Mouse (Mus musculus) forebrain, embryonic 12.5 days (tissue): ENCODE results near the gene Rab23. TPM values are rescaled to one million over a fixed set of nuclear protein-coding genes. Genes with fewer than 3 reads are reported as not detected.
"Not testable (repeated sequence)": the region's sequence is repeated elsewhere in the genome, so short reads cannot be mapped to it uniquely, and the experiment has no call there.

Source experiments
- ATAC-seq: fragments of 200-750 bp; cut with Nextera tagmentation; 2 replicates; pipeline ENCODE4 v1.8.0; 2017; ENCODE audit warnings: moderate TSS enrichment; ENCODE audit not compliant: low FRiP score
- H3K27ac ChIP-seq: fragments of 300-500 bp; sonication (generic); 2 replicates; pipeline ENCODE4 v1.5.1; 2016; ENCODE audit warnings: mild to moderate bottlenecking
- H3K27me3 ChIP-seq: fragments of 300-500 bp; sonication (generic); 2 replicates; pipeline ENCODE4 v1.6.1; 2016; ENCODE audit warnings: mild to moderate bottlenecking
- H3K36me3 ChIP-seq: fragments of 300-500 bp; sonication (generic); replicated peaks from 2 replicates; pipeline ENCODE4 v1.6.1; 2016; ENCODE audit warnings: mild to moderate bottlenecking
- H3K4me1 ChIP-seq: fragments of 300-500 bp; sonication (generic); 2 replicates; pipeline ENCODE4 v1.6.1; 2016
- H3K4me2 ChIP-seq: fragments of 300-500 bp; sonication (generic); 2 replicates; pipeline ENCODE4 v1.6.1; 2016; ENCODE audit warnings: mild to moderate bottlenecking, moderate library complexity
- H3K4me3 ChIP-seq: fragments of 300-500 bp; sonication (generic); replicated peaks from 2 replicates; pipeline ENCODE4 v1.5.1; 2016; ENCODE audit warnings: mild to moderate bottlenecking
- H3K9ac ChIP-seq: fragments of 300-500 bp; sonication (generic); 2 replicates; pipeline ENCODE4 v1.6.1; 2016; ENCODE audit warnings: mild to moderate bottlenecking
- H3K9me3 ChIP-seq: fragments of 300-500 bp; sonication (generic); 2 replicates; pipeline ENCODE4 v1.6.1; 2016
- WGBS: fragments of 180-500 bp; shearing (Covaris S2); methylation state at CpG from one replicate; pipeline ENCODE4 v1.1.7; 2016; 5-methylcytosine and 5-hydroxymethylcytosine counted together
- polyA plus RNA-seq: library from polyadenylated mRNA; unstranded; fragments of >200 nt; fragmentation: Nextera tagmentation; extraction: Ambion mirVana; gene quantifications from 2 replicates; pipeline ENCODE4 v1.2.1, GENCODE M21; 2016

The Rab23 gene
- polyA plus RNA-seq, 1 experiment from 2014 or later, result 32.3 TPM

DNA sequence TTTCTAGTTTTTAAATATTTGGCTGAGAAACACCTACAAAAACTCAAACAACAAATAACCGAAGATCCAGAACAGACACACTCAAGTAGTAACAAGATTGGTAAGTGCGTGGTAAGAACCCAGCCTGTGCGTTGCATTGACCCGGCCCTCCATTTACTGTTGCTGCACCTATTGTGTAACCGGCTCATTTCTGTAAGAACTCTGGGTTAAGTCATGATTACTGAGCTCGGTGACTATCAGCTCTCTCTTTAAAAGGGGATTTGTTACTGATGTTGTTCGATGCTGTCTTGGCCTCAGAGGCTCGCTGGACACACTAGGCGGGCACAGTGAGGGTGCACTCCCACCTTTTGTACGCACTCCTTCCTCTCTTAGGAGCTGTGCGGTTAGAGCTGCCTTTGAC lies 18.6 kb downstream of the Rab23 start:
- Histone ChIP-seq H3K36me3 (peaks cover 71% of the 10 kb centered on the region), H3K9ac (no peak overlapping the region), H3K4me3 (no peak overlapping the region), H3K4me2 (no peak overlapping the region), H3K4me1 (no peaks in the 10 kb centered on the region), H3K9me3 (no peaks in the 10 kb centered on the region), H3K27me3 (no peaks in the 10 kb centered on the region), H3K27ac (no peak overlapping the region)
- no peak for ATAC-seq
- WGBS, result 87% methylated on average over 11 of the region's 11 CpGs

- Histone ChIP-seq H3K4me3 (no peak overlapping the region), H3K27me3 (no peaks in the 10 kb centered on the region), H3K4me2 (no peak overlapping the region), H3K9me3 (no peaks in the 10 kb centered on the region), H3K27ac (no peak overlapping the region), H3K36me3 (peaks cover 66% of the 10 kb centered on the region), H3K9ac (no peak overlapping the region), H3K4me1 (no peaks in the 10 kb centered on the region)
- ATAC-seq, result no peak; the same call in 1 of the 2 replicates
- WGBS, result 91% methylated on average over 11 of the region's 11 CpGs
These were observed 19.1 kb downstream of the Rab23 start for GRCm38 (mm10) chr1:33738681-33739278.

DNA sequence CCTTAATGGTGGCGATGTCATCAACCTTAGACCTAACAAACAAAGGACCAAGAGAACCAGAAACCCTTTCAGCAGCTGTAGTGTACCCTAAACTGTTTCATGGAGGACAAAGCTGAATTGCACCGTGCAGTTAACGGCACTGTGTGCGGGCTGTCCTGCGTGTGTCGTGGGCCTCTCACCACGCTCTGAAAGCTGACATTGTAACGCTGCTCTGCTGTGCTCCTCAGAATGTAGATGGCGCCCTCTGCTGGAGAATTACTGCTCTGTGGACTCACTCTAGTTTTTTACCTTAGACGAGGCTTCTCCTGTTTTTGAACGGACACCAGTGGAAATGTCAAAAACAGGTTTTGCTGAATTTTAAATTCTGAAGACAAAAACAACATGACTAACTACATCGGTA lies 19.6 kb downstream of the Rab23 start:
- H3K4me3 ChIP-seq, result no peak overlapping the region
- H3K27ac ChIP-seq, result no peak overlapping the region
- no peaks in the 10 kb centered on the region for H3K9me3 ChIP-seq
- no peaks in the 10 kb centered on the region for H3K27me3 ChIP-seq
- H3K4me1 ChIP-seq, result no peaks in the 10 kb centered on the region
- H3K36me3 ChIP-seq, result peaks cover 63% of the 10 kb centered on the region
- H3K4me2 ChIP-seq, result no peak overlapping the region
- H3K9ac ChIP-seq, result no peak overlapping the region
- ATAC-seq, result peak; percentile 80
- WGBS, result 35% methylated on average over 12 of the region's 12 CpGs

DNA sequence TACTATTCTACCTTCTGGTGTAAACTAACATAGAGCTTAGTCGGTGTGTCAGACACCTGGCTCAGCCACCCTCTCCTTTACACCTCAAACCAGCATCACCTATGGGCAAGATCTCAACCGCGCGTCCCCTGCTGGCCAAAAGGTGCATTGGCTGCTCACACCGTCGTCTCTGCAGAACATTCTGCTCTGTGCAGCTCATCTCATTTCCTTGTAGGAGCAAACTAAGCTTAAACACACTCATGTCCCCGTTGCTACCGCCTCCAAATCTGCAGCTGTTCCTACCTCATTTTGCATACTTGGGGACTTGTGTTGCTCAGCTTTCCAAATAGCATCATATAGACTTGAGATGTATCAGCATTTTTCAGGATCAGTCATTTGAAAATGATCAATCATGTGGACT lies 23.2 kb downstream of the Rab23 start:
- peaks cover 40% of the 10 kb centered on the region for H3K36me3 ChIP-seq
- H3K27ac ChIP-seq, result no peak overlapping the region
- no peaks in the 10 kb centered on the region for H3K4me1 ChIP-seq
- H3K27me3 ChIP-seq, result no peaks in the 10 kb centered on the region
- H3K9me3 ChIP-seq, result no peaks in the 10 kb centered on the region
- no peak overlapping the region for H3K9ac ChIP-seq
- no peak overlapping the region for H3K4me2 ChIP-seq
- ATAC-seq, result no peak
- H3K4me3 ChIP-seq, result no peak overlapping the region
- 24% methylated on average over 8 of the region's 8 CpGs for WGBS

- not testable (repeated sequence) for H3K27me3 ChIP-seq, H3K4me2 ChIP-seq, H3K4me1 ChIP-seq, H3K27ac ChIP-seq, H3K9me3 ChIP-seq, H3K9ac ChIP-seq, ATAC-seq, H3K4me3 ChIP-seq
- 95% methylated on average over 8 of the region's 9 CpGs for WGBS
- peaks cover 30% of the 10 kb centered on the region for H3K36me3 ChIP-seq
These were observed 25.1 kb downstream of the Rab23 start for GRCm38 (mm10) chr1:33744815-33745214.

- no peak overlapping the region for H3K4me2 ChIP-seq
- H3K27me3 ChIP-seq, result no peaks in the 10 kb centered on the region
- WGBS, result 93% methylated on average over 4 of the region's 4 CpGs
- no peak for ATAC-seq
- no peak overlapping the region for H3K4me3 ChIP-seq
- H3K4me1 ChIP-seq, result no peaks in the 10 kb centered on the region
- no peak overlapping the region for H3K9ac ChIP-seq
- peaks cover 22% of the 10 kb centered on the region; the same call in 1 of the 2 replicates for H3K36me3 ChIP-seq
- peaks cover 3% of the 10 kb centered on the region; the same call in 1 of the 2 replicates for H3K9me3 ChIP-seq
- H3K27ac ChIP-seq, result no peak overlapping the region
These were observed 26.2 kb downstream of the Rab23 start for GRCm38 (mm10) chr1:33745901-33746300.

GRCm38 (mm10) chr1:33749109-33749508 lies 29.4 kb downstream of the Rab23 start:
- H3K27me3 ChIP-seq, result no peaks in the 10 kb centered on the region
- H3K4me2 ChIP-seq, result no peak overlapping the region
- no peak overlapping the region for H3K9ac ChIP-seq
- peaks cover 13% of the 10 kb centered on the region; the same call in 1 of the 2 replicates for H3K36me3 ChIP-seq
- 96% methylated on average over 11 of the region's 11 CpGs for WGBS
- peaks cover 3% of the 10 kb centered on the region; the same call in 1 of the 2 replicates for H3K9me3 ChIP-seq
- no peak for ATAC-seq
- no peak overlapping the region for H3K4me3 ChIP-seq
- H3K27ac ChIP-seq, result no peak overlapping the region
- no peaks in the 10 kb centered on the region for H3K4me1 ChIP-seq

DNA sequence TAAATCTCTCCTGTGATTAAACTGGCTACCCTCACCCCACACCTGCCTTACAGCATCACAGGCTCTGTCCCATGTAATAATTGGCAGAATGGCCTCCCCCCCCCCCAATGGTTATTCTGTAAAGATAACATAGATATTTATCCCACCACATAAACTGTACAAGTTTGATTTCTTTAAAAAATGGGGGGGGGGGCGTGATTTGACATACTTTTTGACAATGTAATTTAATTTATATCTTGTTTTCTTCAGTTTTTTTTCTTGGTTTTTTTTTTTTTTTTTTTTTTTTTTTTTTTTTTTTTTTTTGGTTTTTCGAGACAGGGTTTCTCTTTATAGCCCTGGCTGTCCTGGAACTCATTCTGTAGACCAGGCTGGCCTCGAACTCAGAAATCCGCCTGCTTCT lies 30.0 kb downstream of the Rab23 start:
- not testable (repeated sequence) for H3K27ac ChIP-seq, H3K9me3 ChIP-seq, H3K4me2 ChIP-seq, H3K27me3 ChIP-seq, H3K4me1 ChIP-seq, ATAC-seq, H3K9ac ChIP-seq, H3K4me3 ChIP-seq
- 90% methylated on average over 3 of the region's 4 CpGs for WGBS
- H3K36me3 ChIP-seq, result peaks cover 13% of the 10 kb centered on the region; the same call in 1 of the 2 replicates

GRCm38 (mm10) chr1:33751283-33751682 lies 31.6 kb downstream of the Rab23 start:
- Histone ChIP-seq H3K36me3 (peaks cover 5% of the 10 kb centered on the region; the same call in 1 of the 2 replicates), H3K9me3 (peaks cover 3% of the 10 kb centered on the region; the same call in 1 of the 2 replicates), H3K9ac (no peak overlapping the region), H3K4me2 (no peak overlapping the region), H3K4me3 (no peak overlapping the region), H3K27ac (no peak overlapping the region), H3K4me1 (peaks cover 6% of the 10 kb centered on the region), H3K27me3 (no peaks in the 10 kb centered on the region)
- peak; percentile 70; the same call in 1 of the 2 replicates for ATAC-seq
- WGBS, result 74% methylated on average over 10 of the region's 10 CpGs

DNA sequence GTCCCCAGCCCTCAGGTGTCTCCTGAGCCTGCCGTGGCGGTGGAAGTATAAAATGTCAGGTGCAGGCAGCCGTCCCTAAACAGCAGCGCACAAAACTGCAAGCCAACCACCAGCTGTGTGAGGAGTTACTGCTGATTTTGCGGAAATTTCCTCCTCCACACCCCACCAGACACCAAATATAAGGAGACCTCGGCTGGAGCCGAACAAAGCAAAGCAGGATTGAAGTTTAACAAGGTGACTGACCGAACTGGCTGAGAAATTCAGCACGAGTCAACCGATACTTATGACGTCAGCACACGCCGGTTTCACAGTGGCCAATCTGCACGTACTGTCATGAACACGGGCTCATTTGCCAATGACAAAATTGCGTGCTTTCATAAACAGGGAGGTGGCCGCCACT lies 34.4 kb downstream of the Rab23 start:
- Histone ChIP-seq H3K36me3 (no peaks in the 10 kb centered on the region), H3K9ac (no peak overlapping the region), H3K9me3 (peaks cover 2% of the 10 kb centered on the region; the same call in 1 of the 2 replicates), H3K4me1 (peaks cover 18% of the 10 kb centered on the region), H3K4me3 (no peak overlapping the region), H3K4me2 (no peak overlapping the region), H3K27me3 (no peaks in the 10 kb centered on the region), H3K27ac (no peak overlapping the region)
- no peak for ATAC-seq
- WGBS, result 93% methylated on average over 17 of the region's 17 CpGs

DNA sequence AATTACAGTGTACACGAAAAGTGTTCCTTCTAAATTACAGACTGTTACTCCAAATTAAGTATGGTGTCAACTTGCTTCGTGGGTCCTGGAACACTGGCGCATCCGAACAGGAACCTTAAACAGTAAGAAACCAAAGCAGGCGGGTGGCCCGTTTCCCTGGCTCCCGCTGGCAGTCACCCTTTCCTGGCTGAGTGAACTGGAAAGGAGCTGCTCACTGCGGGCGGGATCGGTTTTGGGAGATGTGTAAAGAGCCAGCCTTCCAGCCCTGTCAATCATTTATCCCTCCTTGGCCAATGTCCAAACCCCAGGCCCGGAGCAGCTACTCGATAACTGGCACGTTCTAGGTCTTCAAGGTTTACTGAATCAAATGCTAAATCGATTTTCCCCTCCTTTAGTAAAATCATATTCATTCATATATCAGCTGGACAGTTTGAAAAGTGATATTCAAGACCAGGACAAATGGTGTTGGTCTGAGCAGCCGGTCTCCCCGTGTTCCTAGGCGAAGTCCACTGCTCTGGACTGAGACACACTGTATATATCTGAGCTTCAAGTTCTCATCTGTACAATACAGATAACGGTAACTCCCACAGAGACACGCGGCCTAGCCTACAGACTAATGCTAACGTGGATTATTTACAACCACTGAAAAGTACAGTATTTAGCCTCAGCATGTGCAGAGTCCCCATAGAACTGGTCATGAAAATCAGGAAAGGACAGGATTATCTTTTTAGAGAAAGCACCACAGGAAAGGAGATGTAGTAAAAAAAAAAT lies 35.5 kb downstream of the Rab23 start:
- H3K9ac ChIP-seq, result no peak overlapping the region

GRCm38 (mm10) chr1:33755799-33756198 lies 36.1 kb downstream of the Rab23 start:
- Histone ChIP-seq H3K36me3 (peaks cover 5% of the 10 kb centered on the region; the same call in 1 of the 2 replicates), H3K4me2 (peak overlapping the region; percentile 86), H3K27me3 (no peaks in the 10 kb centered on the region), H3K4me3 (no peak overlapping the region), H3K4me1 (peaks cover 18% of the 10 kb centered on the region), H3K9ac (no peak overlapping the region), H3K27ac (no peak overlapping the region), H3K9me3 (no peaks in the 10 kb centered on the region)
- no peak for ATAC-seq
- 83% methylated on average over 7 of the region's 7 CpGs for WGBS

More for the DNA sequence above, 35.5 kb downstream of the Rab23 start:
- Histone ChIP-seq H3K27ac (no peak overlapping the region), H3K36me3 (peaks cover under 1% of the 10 kb centered on the region; the same call in 1 of the 2 replicates), H3K9me3 (no peaks in the 10 kb centered on the region), H3K4me3 (no peak overlapping the region), H3K4me2 (no peak overlapping the region), H3K4me1 (peaks cover 18% of the 10 kb centered on the region), H3K27me3 (no peaks in the 10 kb centered on the region)
- no peak for ATAC-seq
- 86% methylated on average over 21 of the region's 21 CpGs for WGBS
